Mouse (Mus musculus) B cell, adult 2 months (primary cell): ENCODE measurements around the gene Tfam.
A peak's percentile ranks its signal among the peaks of the same experiment; 100 is the strongest.

Experiments
- DNase-seq, 2 experiments: peaks; one replicate each; pipeline ENCODE4 v3.0.0; 2022

Gene Tfam

GRCm38 (mm10) chr10:71238240-71238554, at the start of gene Tfam:
Gene Tfam, minus strand, starts transcription at chr10:71238280.
- no peak for DNase-seq

GRCm38 (mm10) chr10:71285126-71285580, 47.1 kb upstream of the Tfam start, which contains the start of gene Ube2d1:
Gene Ube2d1, minus strand, starts transcription at chr10:71285262.
- peak; percentile 80 to 81 for DNase-seq

GRCm38 (mm10) chr10:71284511-71285125, 46.5 kb upstream of the Tfam start:
- peak in 1 of 2 experiments; percentile 23 for DNase-seq

- no peak for DNase-seq
Observed at GRCm38 (mm10) chr10:71284131-71284510, 46.0 kb upstream of the Tfam start.

GRCm38 (mm10) chr10:71273008-71273739, 35.1 kb upstream of the Tfam start:
- no peak for DNase-seq

- DNase-seq, result no peak
Observed at GRCm38 (mm10) chr10:71267973-71268372, 29.9 kb upstream of the Tfam start.

- DNase-seq, result no peak
Observed at GRCm38 (mm10) chr10:71267511-71267910, 29.4 kb upstream of the Tfam start.

GRCm38 (mm10) chr10:71265067-71265466, 27.0 kb upstream of the Tfam start:
- DNase-seq, result no peak

- DNase-seq, result no peak
Observed at GRCm38 (mm10) chr10:71261637-71262036, 23.6 kb upstream of the Tfam start.

GRCm38 (mm10) chr10:71258943-71259342, 20.9 kb upstream of the Tfam start:
- DNase-seq, result peak; percentile 34 to 47

- peak; percentile 25 to 26 for DNase-seq
Observed at GRCm38 (mm10) chr10:71258516-71258915, 20.4 kb upstream of the Tfam start.

- no peak for DNase-seq
Observed at GRCm38 (mm10) chr10:71253147-71253546, 15.1 kb upstream of the Tfam start.

- DNase-seq, result no peak
Observed at GRCm38 (mm10) chr10:71252421-71252820, 14.3 kb upstream of the Tfam start.

- no peak for DNase-seq
Observed at GRCm38 (mm10) chr10:71251846-71252245, 13.8 kb upstream of the Tfam start.

- no peak for DNase-seq
Observed at GRCm38 (mm10) chr10:71251256-71251655, 13.2 kb upstream of the Tfam start.

GRCm38 (mm10) chr10:71250472-71250871, 12.4 kb upstream of the Tfam start:
- no peak for DNase-seq

- DNase-seq, result no peak
Observed at GRCm38 (mm10) chr10:71249086-71249880, 11.2 kb upstream of the Tfam start.

- DNase-seq, result peak; percentile 68 to 74
Observed at GRCm38 (mm10) chr10:71246956-71247355, 8.9 kb upstream of the Tfam start.

- DNase-seq, result peak; percentile 57 to 69
Observed at GRCm38 (mm10) chr10:71239479-71240120, 1.5 kb upstream of the Tfam start.

GRCm38 (mm10) chr10:71237516-71238239, 402 bp downstream of the Tfam start:
- DNase-seq, result peak; percentile 98

- DNase-seq, result no peak
Observed at GRCm38 (mm10) chr10:71234071-71234470, 4.0 kb downstream of the Tfam start.

GRCm38 (mm10) chr10:71225894-71226293, 12.2 kb downstream of the Tfam start:
- DNase-seq, result peak; percentile 91 to 92
